Mouse (Mus musculus) kidney, adult 2 months (tissue): ENCODE measurements around the gene Eef2kmt.
A peak's percentile ranks its signal among the peaks of the same experiment; 100 is the strongest.

Experiments used
- CTCF ChIP-seq: fragments of 200-500 bp; conservative IDR thresholded peaks from 2 replicates; pipeline ENCODE4 v1.5.1; 2011; ENCODE audit warnings: low read depth, mild to moderate bottlenecking, control low read depth, low read length, moderate library complexity, mixed read lengths; ENCODE audit not compliant: insufficient read depth, insufficient read length
- POLR2A ChIP-seq: fragments of 200-500 bp; IDR thresholded peaks from one replicate; pipeline ENCODE4 v1.6.1; 2011; ENCODE audit warnings: low read depth, low read length, control low read depth

GRCm38 (mm10) chr16:5233418-5234313 is 22.1 kb downstream of the Eef2kmt start, which contains the start of gene Alg1:
- TF ChIP-seq CTCF, result no peak
- peak; percentile 97 for TF ChIP-seq POLR2A
